Mouse (Mus musculus) gonadal fat pad, adult 2 months (tissue): ENCODE results near the gene Rp9. TPM values are rescaled to one million over a fixed set of nuclear protein-coding genes. Genes with fewer than 3 reads are reported as not detected.
"Not testable (repeated sequence)": the region's sequence is repeated elsewhere in the genome, so short reads cannot be mapped to it uniquely, and the experiment has no call there.

ENCODE experiments used
- DNase-seq: peaks from one replicate; pipeline ENCODE4 v3.0.0-alpha.2; 2012; ENCODE audit warnings: low read depth
- polyA plus RNA-seq: library from polyadenylated mRNA; depleted of rRNA; stranded (reverse); fragments of >200 nt; gene quantifications from 2 replicates; pipeline ENCODE4 v1.2.3, GENCODE M21; 2012

The Rp9 gene
- polyA plus RNA-seq, 1 experiment = 38.0 TPM

DNA sequence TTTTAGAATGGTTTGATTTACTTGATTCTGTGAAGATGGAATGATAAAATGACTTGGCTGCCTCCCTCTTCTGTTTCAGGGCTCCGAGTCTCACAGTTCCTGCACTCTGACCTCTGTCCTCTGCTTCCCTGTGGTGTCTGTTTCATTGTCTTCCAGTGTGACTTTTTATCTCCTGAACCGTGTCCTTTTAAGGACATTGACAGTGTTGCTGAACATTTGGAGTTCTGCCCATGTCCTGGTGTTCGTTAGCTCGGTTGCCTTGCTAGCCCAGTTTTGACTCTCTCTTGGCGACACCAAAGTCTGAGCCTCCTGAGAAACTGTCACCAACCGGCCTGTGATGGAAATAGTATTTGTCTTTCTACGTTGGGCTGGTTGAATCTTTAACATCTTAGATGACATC lies 49.1 kb downstream of the Rp9 start:
- DNase-seq = no peak

DNA sequence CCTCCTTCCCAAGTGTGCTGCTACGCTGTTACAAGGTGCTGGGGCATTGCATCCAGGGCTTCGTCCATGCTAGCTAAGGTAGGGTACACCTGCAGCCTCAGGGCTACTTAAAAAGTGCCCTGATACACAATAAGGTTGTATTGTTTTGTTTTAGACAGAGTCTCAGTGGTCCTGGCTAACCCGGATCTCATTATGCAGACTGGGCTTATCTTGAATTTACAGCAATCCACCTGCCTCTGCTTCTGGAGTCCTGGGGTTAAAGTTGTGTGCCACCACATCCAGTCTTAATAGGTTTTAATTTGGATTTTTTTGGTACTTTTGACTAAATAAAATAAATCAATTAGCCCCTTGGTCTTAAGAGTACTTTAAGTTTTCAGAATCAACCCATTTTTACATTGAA lies 49.7 kb downstream of the Rp9 start:
- no peak for DNase-seq

- DNase-seq = no peak
These were observed 52.0 kb downstream of the Rp9 start for GRCm38 (mm10) chr9:22417547-22417946.

GRCm38 (mm10) chr9:22416187-22416586 lies 53.4 kb downstream of the Rp9 start:
- DNase-seq = no peak

GRCm38 (mm10) chr9:22411002-22411857 lies 58.3 kb downstream of the Rp9 start, which contains the start of gene 9530077C05Rik:
Gene 9530077C05Rik, plus strand, starts transcription at chr9:22411513.
- no peak for DNase-seq

DNA sequence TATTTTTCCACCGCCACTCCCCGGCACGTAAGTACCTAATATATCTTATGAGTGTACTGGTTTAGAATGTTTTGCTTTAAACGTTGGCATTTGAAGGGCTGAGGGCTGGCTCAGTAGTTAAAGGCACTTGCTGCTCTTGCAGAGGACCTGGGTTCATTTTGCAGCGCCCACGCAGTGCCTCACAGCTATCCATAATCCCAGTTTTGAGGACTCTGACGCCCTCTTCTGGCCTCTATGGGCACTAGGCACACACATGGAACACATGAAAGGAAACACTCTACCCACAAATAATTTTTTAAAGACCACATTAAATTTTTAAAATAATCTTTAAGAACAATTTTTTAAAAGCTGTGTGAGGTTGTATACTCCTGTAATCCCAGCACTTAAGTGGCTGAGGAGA lies 60.0 kb downstream of the Rp9 start:
- no peak for DNase-seq

DNA sequence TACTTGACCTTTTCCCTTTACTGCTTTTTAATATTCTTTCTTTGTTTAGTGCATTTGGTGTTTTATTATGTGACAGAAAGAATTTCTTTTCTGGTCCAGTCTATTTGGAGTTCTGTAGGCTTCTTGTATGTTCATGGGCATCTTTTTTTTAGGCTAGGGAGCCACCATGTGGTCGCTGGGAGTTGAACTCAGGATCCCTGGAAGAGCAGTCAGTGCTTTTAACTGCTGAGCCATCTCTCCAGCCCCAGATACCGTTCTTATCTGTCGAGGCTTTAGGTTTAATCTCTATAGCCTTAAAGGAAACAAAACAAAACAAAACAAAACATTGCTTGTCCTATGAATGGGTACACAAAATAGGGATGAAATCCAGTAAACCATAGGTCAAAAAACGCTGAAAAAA lies 61.2 kb downstream of the Rp9 start:
- DNase-seq = not testable (repeated sequence)

DNA sequence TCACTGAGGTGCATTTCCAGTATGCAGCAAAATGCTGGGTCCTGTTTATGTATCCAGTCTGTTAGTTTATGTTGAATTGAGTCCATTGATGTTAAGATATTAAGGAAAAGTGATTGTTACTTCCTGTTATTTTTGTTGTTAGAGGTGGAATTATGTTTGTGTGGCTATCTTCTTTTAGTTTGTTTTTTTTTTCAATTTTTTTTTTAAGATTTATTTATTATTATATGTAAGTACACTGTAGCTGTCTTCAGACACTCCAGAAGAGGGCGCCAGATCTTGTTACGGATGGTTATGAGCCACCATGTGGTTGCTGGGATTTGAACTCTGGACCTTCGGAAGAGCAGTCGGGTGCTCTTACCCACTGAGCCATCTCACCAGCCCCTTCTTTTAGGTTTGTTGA lies 61.9 kb downstream of the Rp9 start:
- not testable (repeated sequence) for DNase-seq

GRCm38 (mm10) chr9:22405414-22405813 lies 64.1 kb downstream of the Rp9 start:
- no peak for DNase-seq

- not testable (repeated sequence) for DNase-seq
These were observed 66.0 kb downstream of the Rp9 start for GRCm38 (mm10) chr9:22403501-22403900.

GRCm38 (mm10) chr9:22402976-22403375 lies 66.6 kb downstream of the Rp9 start:
- no peak for DNase-seq

GRCm38 (mm10) chr9:22402001-22402400 lies 67.5 kb downstream of the Rp9 start:
- DNase-seq = no peak

GRCm38 (mm10) chr9:22399021-22399420 lies 70.5 kb downstream of the Rp9 start:
- DNase-seq = no peak

DNA sequence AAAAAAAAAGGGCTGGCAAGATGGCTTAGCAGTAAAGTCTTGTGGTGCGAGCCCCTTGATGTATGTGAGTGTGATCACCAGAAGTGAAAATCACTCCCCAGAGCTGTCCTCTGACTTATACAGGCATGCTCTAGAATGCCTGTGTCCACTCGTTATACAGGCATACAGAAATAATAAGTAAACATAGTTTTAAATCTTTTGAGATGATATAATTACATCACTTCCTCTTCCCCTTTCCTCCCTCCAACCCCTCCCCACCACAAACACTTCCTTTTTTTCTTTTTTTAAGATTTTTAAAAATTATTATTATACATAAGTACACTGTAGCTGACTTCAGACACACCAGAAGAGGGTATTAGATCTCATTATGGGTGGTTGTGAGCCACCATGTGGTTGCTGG lies 74.8 kb downstream of the Rp9 start:
- no peak for DNase-seq

GRCm38 (mm10) chr9:22390390-22390789 lies 79.2 kb downstream of the Rp9 start:
- no peak for DNase-seq

DNA sequence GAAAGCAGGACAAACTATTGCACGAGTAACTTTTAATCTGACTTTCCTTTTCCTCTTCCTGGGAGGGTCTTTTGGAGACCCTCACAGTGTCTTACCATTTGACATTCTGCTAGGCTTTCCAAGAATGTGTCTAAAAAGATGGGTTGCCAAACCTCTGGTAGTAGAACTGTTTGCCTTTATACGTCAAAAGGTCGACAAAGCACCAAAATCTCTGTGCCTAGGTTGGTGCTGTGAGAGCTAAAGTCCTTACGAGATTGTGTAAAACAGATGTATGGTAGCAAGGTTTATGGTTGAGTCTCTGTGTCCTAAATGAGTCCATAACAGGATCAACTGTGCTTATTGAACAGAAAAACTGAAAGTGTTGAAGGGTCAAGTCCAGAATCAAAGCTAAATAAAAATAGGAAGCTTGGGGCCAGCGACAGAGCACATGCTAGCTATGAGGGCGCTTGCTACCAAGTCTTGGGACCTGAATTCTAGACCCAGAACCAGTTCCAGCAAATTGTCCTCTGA lies 79.8 kb downstream of the Rp9 start:
- no peak for DNase-seq

- DNase-seq = no peak
These were observed 80.5 kb downstream of the Rp9 start, which contains the start of gene Anln for GRCm38 (mm10) chr9:22389021-22389476. Gene Anln, minus strand, starts transcription at chr9:22389188.

DNA sequence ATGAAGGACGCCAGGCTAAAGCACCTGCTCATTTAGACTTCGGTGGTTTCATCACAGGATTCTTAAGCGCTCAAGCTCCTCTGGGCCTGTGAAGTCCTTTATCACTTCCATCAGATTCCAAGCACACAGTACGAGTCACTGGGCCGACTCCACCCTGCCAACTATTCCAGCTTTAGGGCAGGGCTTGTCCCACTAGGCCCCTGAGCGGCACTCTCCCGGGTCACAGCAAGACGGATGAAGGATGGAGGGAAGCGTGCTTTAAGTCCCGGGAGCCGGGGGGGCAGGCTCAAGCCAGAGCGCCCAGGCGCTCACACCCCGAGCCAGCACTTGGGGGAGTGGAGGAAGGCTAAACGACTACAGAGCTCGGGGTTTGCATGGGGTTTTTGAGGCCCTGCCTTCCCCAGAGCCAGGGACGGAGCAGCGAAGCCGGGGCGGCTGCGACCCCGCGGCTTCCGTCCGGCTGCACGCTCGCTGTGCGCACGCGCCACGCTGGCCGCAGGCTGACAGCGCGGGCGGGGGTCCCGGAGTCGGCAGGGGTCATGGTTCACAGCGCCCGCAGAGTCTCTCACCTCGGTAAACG lies 81.1 kb downstream of the Rp9 start:
- DNase-seq = no peak

DNA sequence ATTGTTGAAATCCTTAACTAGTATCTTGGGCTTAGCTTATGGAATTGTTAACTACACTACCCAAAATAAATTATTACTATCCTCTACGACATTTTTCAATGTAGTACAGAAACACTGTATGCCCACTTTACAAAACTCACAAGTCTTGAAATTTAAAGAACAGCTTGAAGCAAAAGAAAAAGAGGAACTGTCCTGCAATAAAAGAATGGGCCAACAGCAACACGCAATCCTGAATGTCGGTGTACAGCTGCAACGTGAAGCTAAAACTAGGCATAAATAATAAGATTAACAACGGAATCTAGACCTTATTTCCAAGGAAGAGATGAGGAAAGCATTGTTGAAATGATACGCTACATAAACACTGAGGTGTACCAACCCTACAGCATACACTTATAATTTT lies 81.6 kb downstream of the Rp9 start:
- DNase-seq = no peak

GRCm38 (mm10) chr9:22385890-22386289 lies 83.7 kb downstream of the Rp9 start:
- no peak for DNase-seq

GRCm38 (mm10) chr9:22376086-22376485 lies 93.5 kb downstream of the Rp9 start:
- no peak for DNase-seq

GRCm38 (mm10) chr9:22372760-22373159 lies 96.8 kb downstream of the Rp9 start:
- no peak for DNase-seq

GRCm38 (mm10) chr9:22368030-22368429 lies 101.5 kb downstream of the Rp9 start:
- no peak for DNase-seq
